Mouse (Mus musculus) liver (tissue): Measurements from ENCODE around the gene Phactr4.
A peak's percentile ranks its signal among the peaks of the same experiment; 100 is the strongest.
"Not testable (repeated sequence)": the region's sequence is repeated elsewhere in the genome, so short reads cannot be mapped to it uniquely, and the experiment has no call there.

ENCODE experiments used
- DNase-seq: peaks from one replicate; pipeline ENCODE4 v3.0.0-alpha.2; 2020; ENCODE audit warnings: mixed read lengths

The Phactr4 gene

GRCm38 (mm10) chr4:132421923-132422782, at the start of gene Phactr4:
TSS of gene Phactr4 (minus strand) at chr4:132422489.
- DNase-seq = peak; percentile 96

- no peak for DNase-seq
These were observed 47.6 kb upstream of the Phactr4 start for GRCm38 (mm10) chr4:132469873-132470272.

DNA sequence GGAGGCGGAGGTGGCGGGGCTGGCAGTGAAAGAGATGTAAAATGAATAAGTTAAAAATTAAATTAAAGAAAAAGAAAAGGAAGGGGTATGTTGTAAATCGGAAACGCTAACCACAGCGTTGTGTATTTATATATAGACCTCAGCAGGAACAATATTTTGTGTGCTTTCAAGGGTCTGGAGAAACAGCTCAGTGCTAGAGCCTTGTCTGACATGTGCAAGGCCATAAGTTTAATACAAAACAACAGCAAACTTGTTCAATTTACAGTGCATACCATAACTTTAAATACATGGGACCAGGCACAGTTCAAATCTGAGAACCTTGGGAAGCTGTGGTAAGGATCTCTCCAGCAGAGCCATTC, 41.9 kb upstream of the Phactr4 start:
- no peak for DNase-seq

- peak; percentile 95 for DNase-seq
These were observed 41.4 kb upstream of the Phactr4 start, which contains the start of gene Med18 for GRCm38 (mm10) chr4:132463430-132464254. TSS of gene Med18 (minus strand) at chr4:132463921.

- DNase-seq = no peak
These were observed 40.5 kb upstream of the Phactr4 start for GRCm38 (mm10) chr4:132462836-132463235.

GRCm38 (mm10) chr4:132460225-132460624, 37.9 kb upstream of the Phactr4 start:
- DNase-seq = no peak

GRCm38 (mm10) chr4:132455561-132455960, 33.3 kb upstream of the Phactr4 start:
- no peak for DNase-seq

DNA sequence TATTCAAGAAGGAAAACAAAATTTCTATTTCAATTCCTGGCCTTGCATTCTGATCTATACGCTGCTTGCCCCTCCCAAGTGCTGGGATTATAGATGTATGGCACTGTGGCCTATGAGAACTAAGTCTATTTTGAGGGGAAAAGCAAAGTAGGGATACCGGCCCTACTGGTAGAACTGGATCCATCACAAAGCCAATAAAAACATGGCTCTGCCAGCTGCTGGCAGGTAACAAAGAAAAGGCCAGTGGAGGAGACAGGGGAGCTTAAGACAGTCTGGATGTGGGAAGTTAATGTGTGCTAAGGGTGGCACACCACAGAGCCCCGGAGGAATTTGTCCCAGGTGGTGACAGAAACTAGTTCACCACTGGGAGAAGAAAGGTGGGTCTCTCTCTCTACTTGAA, 32.9 kb upstream of the Phactr4 start:
- DNase-seq = no peak

- no peak for DNase-seq
These were observed 31.9 kb upstream of the Phactr4 start for GRCm38 (mm10) chr4:132454216-132454615.

DNA sequence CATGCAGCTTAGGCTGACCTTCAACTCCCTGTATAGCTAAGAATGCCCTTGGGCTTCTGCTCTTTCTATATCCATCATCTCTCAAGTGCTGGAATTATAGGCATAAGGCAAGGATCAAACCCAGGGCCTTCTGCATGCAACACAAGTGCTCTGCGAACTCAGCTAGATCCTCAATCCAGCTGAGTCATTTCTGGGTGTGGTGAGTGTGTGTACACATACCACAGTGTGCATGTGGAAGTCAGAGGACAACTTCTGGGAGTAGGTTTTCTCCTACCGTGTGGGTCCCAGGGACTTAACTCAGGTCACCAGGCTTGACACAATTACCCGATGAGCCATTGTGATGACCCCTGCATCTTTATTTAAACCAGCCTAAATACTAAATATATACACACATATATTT, 27.5 kb upstream of the Phactr4 start:
- peak; percentile 36 for DNase-seq

DNA sequence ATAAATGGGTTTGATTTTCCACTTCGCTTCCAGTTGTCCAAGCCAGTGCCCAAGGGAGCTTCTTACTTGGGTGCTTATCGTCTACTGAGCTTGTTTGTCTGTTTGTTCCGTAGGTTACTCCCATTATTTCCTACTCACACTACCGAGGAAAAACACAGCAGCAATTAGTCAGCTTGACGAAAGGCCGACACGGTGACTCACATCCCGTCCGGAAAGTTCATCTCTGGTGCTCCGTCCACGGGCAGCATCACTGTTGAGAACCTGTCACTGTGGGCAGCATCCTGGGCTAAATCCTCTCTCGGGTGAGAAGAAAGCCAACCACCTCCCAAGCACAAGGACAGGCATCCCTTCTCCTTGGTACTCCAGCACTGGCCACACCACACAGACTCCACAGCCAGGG, 23.8 kb upstream of the Phactr4 start:
- DNase-seq = no peak

GRCm38 (mm10) chr4:132444516-132444915, 22.2 kb upstream of the Phactr4 start:
- DNase-seq = no peak

DNA sequence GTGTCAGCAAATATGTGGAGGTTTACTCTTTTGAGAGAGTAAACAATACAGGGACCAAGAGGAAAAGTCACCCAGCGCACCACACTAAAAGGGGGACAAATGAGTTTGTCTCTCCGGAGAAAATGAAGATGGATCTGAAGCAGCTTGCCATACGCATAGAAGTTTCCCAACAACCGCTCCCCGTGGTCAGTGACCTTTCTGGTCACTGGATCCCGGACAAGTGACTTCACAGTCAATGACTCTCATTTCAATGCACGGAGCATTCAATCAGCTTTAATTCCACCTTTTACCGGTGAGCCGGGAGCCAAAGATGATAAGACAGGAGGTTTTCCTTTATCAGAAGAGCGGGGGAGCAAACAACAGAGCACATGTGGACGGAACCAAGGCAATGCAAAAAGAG, 15.6 kb upstream of the Phactr4 start:
- no peak for DNase-seq

DNA sequence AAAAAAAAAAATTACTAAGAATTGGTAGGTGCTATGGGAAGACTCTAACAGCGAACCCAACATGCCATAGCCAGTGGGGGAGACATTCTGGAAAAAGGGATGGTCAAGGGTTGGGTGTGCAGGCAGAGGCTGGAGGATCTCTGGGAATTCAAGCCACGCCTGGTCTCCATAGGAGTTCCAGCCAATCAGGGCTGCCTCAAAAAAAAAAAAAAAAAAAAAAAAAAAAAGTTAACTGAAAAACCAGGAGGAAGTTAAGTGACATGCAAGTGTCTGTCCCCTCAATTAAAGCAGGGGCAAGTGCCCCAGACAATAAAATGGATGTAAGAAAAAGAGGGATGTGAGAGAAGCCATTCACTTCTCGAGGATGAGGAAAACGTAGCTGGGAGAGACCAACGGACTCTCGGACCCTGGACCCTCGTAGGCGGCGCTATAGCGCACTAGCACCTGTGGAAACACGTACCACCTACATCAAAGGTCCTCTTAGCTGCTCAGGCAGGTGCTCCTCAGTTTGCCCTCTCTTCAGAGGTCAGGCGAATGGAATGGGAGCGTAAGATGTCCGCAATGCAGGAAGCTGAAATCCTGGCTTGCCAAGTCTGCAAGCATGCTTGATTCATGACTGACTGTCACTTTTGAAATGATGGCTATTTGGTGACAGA, 10.6 kb upstream of the Phactr4 start:
- DNase-seq = peak; percentile 20

- peak; percentile 89 for DNase-seq
These were observed 5.8 kb upstream of the Phactr4 start for GRCm38 (mm10) chr4:132428022-132428542.

- DNase-seq = peak; percentile 48
These were observed 5.2 kb upstream of the Phactr4 start for GRCm38 (mm10) chr4:132427493-132427892.

DNA sequence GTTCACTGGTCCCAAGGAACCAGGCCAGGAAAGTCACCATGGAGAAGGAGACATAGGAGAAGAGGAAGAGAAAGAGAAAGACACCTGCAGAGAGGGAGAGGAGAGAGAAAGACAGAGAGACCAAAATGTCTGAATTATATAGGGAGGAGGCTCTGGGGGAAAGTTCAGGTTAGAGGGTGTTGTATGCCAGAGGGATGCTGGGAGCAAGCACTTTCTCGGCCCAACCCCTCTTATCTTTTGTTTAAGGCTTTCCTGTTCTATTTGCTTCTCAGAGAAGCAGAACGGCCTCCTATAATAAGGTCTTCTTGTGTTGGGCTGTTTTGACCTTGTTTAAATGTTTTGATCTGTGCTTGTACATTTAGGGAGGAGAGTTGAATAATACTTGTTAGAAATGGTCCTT, 3.7 kb upstream of the Phactr4 start:
- peak; percentile 58 for DNase-seq

DNA sequence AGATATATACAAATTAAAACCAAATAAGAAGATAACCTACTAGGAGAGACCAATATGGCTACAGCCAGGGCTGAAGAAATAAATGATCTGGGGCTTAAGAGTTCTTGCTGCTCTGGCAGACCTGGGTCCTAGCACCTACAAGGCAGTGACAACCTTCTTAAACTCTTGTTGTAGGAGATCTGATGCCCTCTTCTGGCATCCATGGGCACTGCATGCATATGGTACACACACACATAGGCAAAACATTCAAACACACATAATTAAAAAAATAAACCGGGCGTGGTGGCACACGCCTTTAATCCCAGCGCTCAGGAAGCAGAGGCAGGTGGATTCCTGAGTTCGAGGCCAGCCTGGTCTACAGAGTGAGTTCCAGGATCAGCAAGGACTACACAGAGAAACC, 2.5 kb upstream of the Phactr4 start:
- DNase-seq = peak; percentile 43

- DNase-seq = peak; percentile 40
These were observed 750 bp downstream of the Phactr4 start for GRCm38 (mm10) chr4:132421556-132421922.

GRCm38 (mm10) chr4:132420471-132420870, 1.8 kb downstream of the Phactr4 start:
- DNase-seq = no peak

DNA sequence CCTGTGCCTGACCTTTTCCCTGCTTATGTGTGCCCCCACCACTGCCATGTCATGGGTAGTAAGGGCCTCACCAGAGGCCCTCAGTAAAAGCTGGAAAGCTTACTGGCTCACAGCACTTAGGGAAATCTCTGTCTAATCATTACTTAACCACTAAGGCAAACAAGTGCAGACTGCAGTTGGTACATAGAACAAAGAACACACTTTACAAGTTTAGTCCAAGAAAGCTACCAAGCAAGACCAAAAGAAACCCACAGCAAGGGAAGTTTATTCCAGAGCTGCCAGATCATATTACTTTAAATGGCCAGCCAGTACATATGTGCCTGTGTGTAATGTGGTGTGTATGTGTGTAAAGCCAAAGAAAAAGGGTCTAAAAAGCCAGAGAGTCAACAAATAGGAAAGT, 6.3 kb downstream of the Phactr4 start:
- DNase-seq = no peak

- DNase-seq = not testable (repeated sequence)
These were observed 9.0 kb downstream of the Phactr4 start for GRCm38 (mm10) chr4:132413257-132413656.
